Mouse (Mus musculus): ENCODE measurements at regions not wholly inside any gene's neighbourhood (a gene's known extent, or its start where the extent isn't known, plus 50 kb on each side); places are given as distances from the start of the nearest gene placed in this dataset.

GRCm38 (mm10) chr12:107771809-107772208, 231.6 kb downstream of the Bcl11b start:
- TF ChIP-seq CTCF (IDR thresholded peaks at IDR 0.05; ENCODE audit: low read depth) (no peak), EP300 (optimal IDR thresholded peaks at IDR 0.05) (no peak)

All from stomach, postnatal 0 days (tissue).